Mouse (Mus musculus) lung, postnatal 0 days (tissue): ENCODE results near the gene Olfr1412.

Source experiments
- CTCF ChIP-seq: IDR thresholded peaks from 2 replicates; pipeline ENCODE4 v1.5.1; 2016; ENCODE audit warnings: antibody characterized with exemption, mild to moderate bottlenecking
- EP300 ChIP-seq: IDR thresholded peaks from 2 replicates; pipeline ENCODE4 v1.6.1; 2016; ENCODE audit warnings: antibody characterized with exemption, mild to moderate bottlenecking, control low read depth

DNA sequence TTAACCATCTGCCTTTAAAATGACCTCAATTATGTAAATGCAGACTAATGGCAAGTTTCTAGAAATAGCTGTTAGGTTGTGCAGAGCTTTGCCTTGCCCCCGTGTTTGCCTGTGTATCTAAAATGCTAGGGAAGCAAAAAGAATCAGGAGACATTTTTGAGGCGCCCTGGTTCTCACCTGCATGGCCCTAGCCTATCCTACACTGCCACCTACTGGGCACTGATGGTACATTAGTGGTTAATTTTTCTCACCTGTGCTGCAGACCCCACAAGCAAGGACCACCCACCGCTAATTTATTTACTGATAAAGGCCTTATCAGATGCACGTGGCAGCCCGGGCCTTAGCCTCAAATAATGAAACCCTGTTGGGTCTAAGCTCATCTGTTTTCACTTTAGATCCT is 25.4 kb downstream of the Olfr1412 start:
- TF ChIP-seq CTCF (peak; percentile 85), EP300 (no peak)
